Mouse (Mus musculus) testis, adult 2 months (tissue): ENCODE measurements around the gene Fxyd7. TPM values are rescaled to one million over a fixed set of nuclear protein-coding genes. Genes with fewer than 3 reads are reported as not detected.
A peak's percentile ranks its signal among the peaks of the same experiment; 100 is the strongest.

ENCODE experiments used
- H3K27ac ChIP-seq: fragments of 200-500 bp; 2 replicates; pipeline ENCODE4 v1.5.1; 2012; ENCODE audit warnings: low read depth, low read length; ENCODE audit not compliant: control insufficient read depth, insufficient read depth
- H3K27me3 ChIP-seq: fragments of 200-500 bp; 2 replicates; pipeline ENCODE4 v1.6.1; 2012; ENCODE audit warnings: mild to moderate bottlenecking, low read length, moderate library complexity; ENCODE audit not compliant: control insufficient read depth, insufficient read depth
- H3K36me3 ChIP-seq: fragments of 200-500 bp; 2 replicates; pipeline ENCODE4 v1.6.1; 2012; ENCODE audit warnings: mild to moderate bottlenecking, low read length; ENCODE audit not compliant: control insufficient read depth, insufficient read depth
- H3K4me1 ChIP-seq: fragments of 200-500 bp; 2 replicates; pipeline ENCODE4 v1.6.1; 2012; ENCODE audit warnings: low read length; ENCODE audit not compliant: control insufficient read depth, insufficient read depth
- H3K4me3 ChIP-seq: fragments of 200-500 bp; 2 replicates; pipeline ENCODE4 v1.5.1; 2012; ENCODE audit warnings: low read depth, mild to moderate bottlenecking, low read length, moderate library complexity, mixed read lengths; ENCODE audit not compliant: control insufficient read depth
- CTCF ChIP-seq: fragments of 200-500 bp; IDR thresholded peaks from 2 replicates; pipeline ENCODE4 v1.5.1; 2012; ENCODE audit warnings: low read depth, mild to moderate bottlenecking, inconsistent platforms, low read length, moderate library complexity; ENCODE audit not compliant: control insufficient read depth, insufficient read depth, insufficient replicate concordance
- POLR2A ChIP-seq: fragments of 200-500 bp; IDR thresholded peaks from 2 replicates; pipeline ENCODE4 v1.6.1; 2012; ENCODE audit warnings: low read depth, mild to moderate bottlenecking, inconsistent platforms, low read length, moderate library complexity; ENCODE audit not compliant: control insufficient read depth
- polyA plus RNA-seq: library from polyadenylated mRNA; depleted of rRNA; stranded (reverse); fragments of >200 nt; gene quantifications from 2 replicates; pipeline ENCODE4 v1.2.3, GENCODE M21; 2012

Gene Fxyd7
- polyA plus RNA-seq, 1 experiment = 1.6 TPM

GRCm38 (mm10) chr7:31082831-31083588, 31.7 kb upstream of the Fxyd7 start:
- H3K27ac ChIP-seq = no peak overlapping the region; the same call in 1 of the 2 replicates
- no peak for TF ChIP-seq CTCF
- TF ChIP-seq POLR2A = no peak

GRCm38 (mm10) chr7:31082106-31082505, 30.8 kb upstream of the Fxyd7 start:
- H3K27ac ChIP-seq = no peak overlapping the region

More at GRCm38 (mm10) chr7:31082831-31083588, 31.7 kb upstream of the Fxyd7 start:
- no peaks in the 10 kb centered on the region for H3K36me3 ChIP-seq
- H3K4me3 ChIP-seq = no peak overlapping the region
- H3K4me1 ChIP-seq = peaks cover 3% of the 10 kb centered on the region
- no peaks in the 10 kb centered on the region for H3K27me3 ChIP-seq

GRCm38 (mm10) chr7:31081106-31081505, 29.8 kb upstream of the Fxyd7 start:
- TF ChIP-seq POLR2A (no peak), CTCF (no peak)
- Histone ChIP-seq H3K4me1 (peaks cover 3% of the 10 kb centered on the region), H3K27me3 (no peaks in the 10 kb centered on the region), H3K4me3 (no peak overlapping the region), H3K27ac (no peak overlapping the region), H3K36me3 (no peaks in the 10 kb centered on the region)

More at GRCm38 (mm10) chr7:31082106-31082505, 30.8 kb upstream of the Fxyd7 start:
- H3K4me1 ChIP-seq = peaks cover 3% of the 10 kb centered on the region
- H3K4me3 ChIP-seq = no peak overlapping the region
- H3K36me3 ChIP-seq = no peaks in the 10 kb centered on the region
- H3K27me3 ChIP-seq = no peaks in the 10 kb centered on the region
- no peak for TF ChIP-seq CTCF
- no peak for TF ChIP-seq POLR2A

GRCm38 (mm10) chr7:31080611-31081010, 29.3 kb upstream of the Fxyd7 start:
- Histone ChIP-seq H3K27me3 (no peaks in the 10 kb centered on the region), H3K36me3 (no peaks in the 10 kb centered on the region), H3K27ac (no peak overlapping the region), H3K4me3 (no peak overlapping the region), H3K4me1 (peaks cover 3% of the 10 kb centered on the region)
- no peak for TF ChIP-seq POLR2A
- TF ChIP-seq CTCF = no peak

DNA sequence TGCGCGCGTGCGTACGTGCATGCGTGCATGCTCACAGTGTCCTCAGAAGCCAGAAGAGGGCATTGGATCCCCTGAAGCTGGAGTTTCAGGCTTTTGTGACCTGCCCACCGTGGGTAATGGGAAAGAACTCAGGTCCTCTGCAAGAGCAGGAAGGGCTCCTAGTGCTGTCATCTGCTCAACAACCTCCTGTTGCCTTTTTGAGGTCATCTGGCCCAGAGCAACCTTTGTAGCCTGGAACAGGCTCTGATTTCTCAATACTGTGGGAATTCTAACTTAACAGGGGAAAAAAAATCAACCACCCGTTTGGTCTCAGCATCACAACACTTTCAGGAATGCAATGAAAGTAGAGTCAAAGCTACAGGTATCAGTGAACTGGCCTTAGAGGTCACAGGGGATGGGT, 28.4 kb upstream of the Fxyd7 start:
- no peak overlapping the region for H3K27ac ChIP-seq
- peaks cover 3% of the 10 kb centered on the region for H3K4me1 ChIP-seq
- H3K4me3 ChIP-seq = no peak overlapping the region
- no peak for TF ChIP-seq CTCF
- no peak for TF ChIP-seq POLR2A
- no peaks in the 10 kb centered on the region for H3K36me3 ChIP-seq
- H3K27me3 ChIP-seq = no peaks in the 10 kb centered on the region

DNA sequence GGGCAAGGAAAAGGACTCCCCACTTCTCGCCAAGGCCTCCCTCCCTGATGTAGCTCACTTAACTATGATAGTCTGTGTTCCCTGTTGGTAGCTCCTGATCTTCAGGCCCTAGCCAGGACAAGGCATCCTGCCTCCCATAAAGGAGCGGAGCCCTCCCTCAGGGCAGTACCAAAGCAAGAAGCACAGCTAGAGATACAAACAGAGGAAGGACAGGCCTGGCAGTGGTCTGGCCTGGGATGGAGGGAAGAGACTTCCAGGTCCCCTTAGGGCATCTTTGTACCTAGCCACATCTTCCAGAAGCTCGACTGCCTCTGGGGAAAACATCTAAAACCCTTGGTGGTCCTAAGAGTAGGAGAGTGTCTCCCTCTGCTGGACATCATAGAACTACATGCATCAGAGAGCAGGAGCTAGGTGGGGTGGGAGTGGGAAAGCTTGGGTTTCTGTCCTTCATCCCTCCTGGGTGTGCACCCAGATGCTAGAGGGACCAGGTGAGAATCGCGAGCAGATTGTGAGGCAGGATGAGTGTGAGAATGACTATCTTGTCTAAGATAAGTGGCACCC, 26.7 kb upstream of the Fxyd7 start:
- no peak overlapping the region for H3K4me3 ChIP-seq
- H3K4me1 ChIP-seq = no peaks in the 10 kb centered on the region; the same call in 1 of the 2 replicates
- H3K27me3 ChIP-seq = no peaks in the 10 kb centered on the region
- no peak overlapping the region for H3K27ac ChIP-seq
- H3K36me3 ChIP-seq = no peaks in the 10 kb centered on the region
- TF ChIP-seq CTCF (peak; percentile 35; the same call in 1 of the 2 replicates), POLR2A (no peak)

DNA sequence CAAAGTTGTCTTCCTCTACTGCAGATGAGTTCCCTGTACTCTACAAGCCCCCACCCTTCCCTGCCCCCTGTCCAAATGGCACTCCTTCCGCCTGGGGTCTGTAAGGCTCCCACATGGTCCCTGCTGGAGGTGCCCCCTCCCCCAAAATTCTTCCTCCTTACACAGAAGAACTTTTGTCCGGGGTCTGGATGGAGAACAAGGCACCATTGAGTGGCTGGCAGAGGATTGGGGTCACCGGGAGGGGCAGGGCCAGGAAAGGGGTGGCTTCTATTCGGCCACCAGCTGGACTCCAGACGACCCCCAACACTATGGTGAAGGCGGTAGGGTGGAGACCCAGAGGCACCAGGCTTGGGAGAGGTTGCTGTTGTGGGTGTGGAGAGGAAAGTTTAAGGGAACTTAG, 26.2 kb upstream of the Fxyd7 start:
- H3K4me3 ChIP-seq = no peak overlapping the region
- H3K4me1 ChIP-seq = no peaks in the 10 kb centered on the region; the same call in 1 of the 2 replicates
- H3K27me3 ChIP-seq = no peaks in the 10 kb centered on the region
- TF ChIP-seq CTCF (no peak), POLR2A (no peak)
- no peak overlapping the region for H3K27ac ChIP-seq
- H3K36me3 ChIP-seq = no peaks in the 10 kb centered on the region
